Mouse (Mus musculus) CH12.LX (cell line): ENCODE data around the gene Trpc2. TPM values are rescaled to one million over a fixed set of nuclear protein-coding genes. Genes with fewer than 3 reads are reported as not detected.

Experiments
- DNase-seq: peaks from one replicate; pipeline ENCODE4 v3.0.0-alpha.2; 2013; ENCODE audit errors: extremely low read depth
- H3K27ac ChIP-seq: 2 replicates; pipeline ENCODE4 v1.5.1; 2012; ENCODE audit warnings: low read depth, mild to moderate bottlenecking, control low read depth, moderate library complexity; ENCODE audit not compliant: insufficient read depth
- H3K27me3 ChIP-seq: replicated peaks from 2 replicates; pipeline ENCODE3; 2012; ENCODE audit warnings: inconsistent platforms
- H3K36me3 ChIP-seq, 2 experiments: replicated peaks in 1 of 2; 2 replicates each; pipeline versions ENCODE3 to v1.6.1; 2012; ENCODE audit warnings: inconsistent platforms in 1 of 2, low read length in 1 of 2, mild to moderate bottlenecking in 1 of 2, mixed read lengths in 1 of 2, moderate library complexity in 1 of 2; ENCODE audit not compliant: control insufficient read depth in 1 of 2, insufficient read depth in 1 of 2
- H3K4me1 ChIP-seq, 2 experiments: 2 replicates each; pipeline ENCODE4 v1.6.1; 2012; ENCODE audit warnings: inconsistent platforms in 1 of 2, moderate library complexity in 1 of 2; ENCODE audit not compliant: insufficient read depth in 2 of 2, control insufficient read depth in 1 of 2
- H3K4me2 ChIP-seq: 2 replicates; pipeline ENCODE4 v1.6.1; 2012; ENCODE audit warnings: low read depth, mild to moderate bottlenecking, control low read depth; ENCODE audit not compliant: poor library complexity, insufficient read depth, severe bottlenecking
- H3K4me3 ChIP-seq, 3 experiments: fragments of 150-350 bp in 1 of 3; sonication (generic) in 1 of 3; replicated peaks in 1 of 3; 2 replicates each; pipeline versions ENCODE3 to v1.5.1; 2011 to 2012; ENCODE audit warnings: low read depth in 2 of 3, low read length in 2 of 3, mild to moderate bottlenecking in 2 of 3, moderate library complexity in 2 of 3, control low read depth in 1 of 3, improper control_type of control experiment in 1 of 3, inconsistent platforms in 1 of 3, mixed read lengths in 1 of 3; ENCODE audit not compliant: poor library complexity in 1 of 3
- H3K79me2 ChIP-seq: replicated peaks from 2 replicates; pipeline ENCODE4 v1.6.1; 2012; ENCODE audit warnings: mild to moderate bottlenecking, moderate library complexity; ENCODE audit not compliant: control insufficient read depth, poor library complexity, insufficient read depth, severe bottlenecking; ENCODE audit errors: extremely low read depth
- H3K9ac ChIP-seq: 2 replicates; pipeline ENCODE4 v1.6.1; 2012; ENCODE audit warnings: low read depth, mild to moderate bottlenecking, control low read depth, moderate library complexity; ENCODE audit not compliant: insufficient read depth
- H3K9me3 ChIP-seq: replicated peaks from 2 replicates; pipeline ENCODE3; 2012; ENCODE audit warnings: low read length, inconsistent platforms, mixed read lengths
- BHLHE40 ChIP-seq: IDR thresholded peaks from 2 replicates; pipeline ENCODE4 v1.6.1; 2011; ENCODE audit warnings: mild to moderate bottlenecking, low read depth, low read length, improper control_type of control experiment
- CHD1 ChIP-seq: IDR thresholded peaks from 2 replicates; pipeline ENCODE4 v1.6.1; 2012; ENCODE audit warnings: low read depth, low read length, improper control_type of control experiment, inconsistent platforms
- E2F4 ChIP-seq: IDR thresholded peaks from 2 replicates; pipeline ENCODE4 v1.6.1; 2011; ENCODE audit warnings: low read depth, low read length, improper control_type of control experiment; ENCODE audit not compliant: insufficient replicate concordance
- ELF1 ChIP-seq: IDR thresholded peaks from 2 replicates; pipeline ENCODE4 v1.6.1; 2014; ENCODE audit warnings: low read depth, mild to moderate bottlenecking, inconsistent platforms, low read length, improper control_type of control experiment
- EP300 ChIP-seq: IDR thresholded peaks from 2 replicates; pipeline ENCODE4 v1.6.1; 2011; ENCODE audit warnings: low read length, improper control_type of control experiment
- IRF4 ChIP-seq: IDR thresholded peaks from 2 replicates; pipeline ENCODE4 v1.6.1; 2014; ENCODE audit warnings: low read depth, mild to moderate bottlenecking, inconsistent platforms, low read length, improper control_type of control experiment
- JUN ChIP-seq: IDR thresholded peaks from 2 replicates; pipeline ENCODE4 v1.6.1; 2011; ENCODE audit warnings: low read depth, mild to moderate bottlenecking, low read length, improper control_type of control experiment, moderate library complexity; ENCODE audit not compliant: insufficient read depth
- KAT2A ChIP-seq: IDR thresholded peaks from 2 replicates; pipeline ENCODE4 v1.6.1; 2012; ENCODE audit warnings: low read length, improper control_type of control experiment, inconsistent platforms; ENCODE audit not compliant: insufficient replicate concordance
- MAFK ChIP-seq: IDR thresholded peaks from 2 replicates; pipeline ENCODE4 v1.6.1; 2011; ENCODE audit warnings: low read length, improper control_type of control experiment; ENCODE audit not compliant: insufficient replicate concordance
- MEF2A ChIP-seq: IDR thresholded peaks from 2 replicates; pipeline ENCODE4 v1.6.1; 2014; ENCODE audit warnings: low read depth, mild to moderate bottlenecking, inconsistent platforms, low read length, improper control_type of control experiment, borderline replicate concordance
- MXI1 ChIP-seq: IDR thresholded peaks from 2 replicates; pipeline ENCODE4 v1.6.1; 2011; ENCODE audit warnings: mild to moderate bottlenecking, low read depth, low read length, improper control_type of control experiment
- PAX5 ChIP-seq: IDR thresholded peaks from 2 replicates; pipeline ENCODE4 v1.6.1; 2012; ENCODE audit warnings: low read length, inconsistent platforms, mixed read lengths
- RCOR1 ChIP-seq: conservative IDR thresholded peaks from 2 replicates; pipeline ENCODE4 v1.6.1; 2012; ENCODE audit warnings: low read depth, mild to moderate bottlenecking, inconsistent platforms, low read length, improper control_type of control experiment
- SIN3A ChIP-seq: IDR thresholded peaks from 2 replicates; pipeline ENCODE4 v1.6.1; 2012; ENCODE audit warnings: low read length, improper control_type of control experiment, inconsistent platforms
- SMC3 ChIP-seq: IDR thresholded peaks from 2 replicates; pipeline ENCODE4 v1.6.1; 2011; ENCODE audit warnings: low read depth, low read length, improper control_type of control experiment
- TCF12 ChIP-seq: IDR thresholded peaks from 2 replicates; pipeline ENCODE4 v1.6.1; 2014; ENCODE audit warnings: low read depth, mild to moderate bottlenecking, inconsistent platforms, low read length, improper control_type of control experiment
- USF1 ChIP-seq: IDR thresholded peaks from 2 replicates; pipeline ENCODE4 v1.6.1; 2014; ENCODE audit warnings: low read depth, mild to moderate bottlenecking, inconsistent platforms, low read length, improper control_type of control experiment
- USF2 ChIP-seq: conservative IDR thresholded peaks from 2 replicates; pipeline ENCODE4 v1.6.1; 2011; ENCODE audit warnings: low read depth, low read length, improper control_type of control experiment
- ZC3H11A ChIP-seq: IDR thresholded peaks from 2 replicates; pipeline ENCODE4 v1.6.1; 2012; ENCODE audit warnings: low read depth, mild to moderate bottlenecking, inconsistent platforms, low read length, improper control_type of control experiment
- ZKSCAN1 ChIP-seq: IDR thresholded peaks from 2 replicates; pipeline ENCODE4 v1.6.1; 2012; ENCODE audit warnings: low read depth, inconsistent platforms, low read length, improper control_type of control experiment, borderline replicate concordance
- ZMIZ1 ChIP-seq: IDR thresholded peaks from 2 replicates; pipeline ENCODE4 v1.6.1; 2012; ENCODE audit warnings: low read depth, mild to moderate bottlenecking, inconsistent platforms, low read length, improper control_type of control experiment
- ZNF384 ChIP-seq: IDR thresholded peaks from 2 replicates; pipeline ENCODE4 v1.6.1; 2012; ENCODE audit warnings: low read depth, low read length, improper control_type of control experiment, inconsistent platforms
- dilution Hi-C: fragments of 300-500 bp; cut with MboI; formaldehyde crosslinking; loops from 2 replicates; pipeline ENCODE4 v1.14.3; 2020; ENCODE audit warnings: low sequenced_read_pairs; ENCODE audit not compliant: extremely low pct_unique_long_range_greater_than_20kb, extremely low pct_ligation_motif_present
- in situ Hi-C: fragments of 300-500 bp; cut with MboI; formaldehyde crosslinking; loops from 3 replicates; pipeline ENCODE4 v1.14.3; 2019; ENCODE audit warnings: low sequenced_read_pairs, low pct_ligation_motif_present, low pct_unique_long_range_greater_than_20kb, mixed read lengths
- polyA plus RNA-seq: library from polyadenylated mRNA; unstranded; fragments of >175 nt; gene quantifications from 2 replicates; pipeline ENCODE4 v1.2.1, GENCODE M21; 2012; ENCODE audit warnings: low read depth; ENCODE audit not compliant: insufficient read length
- total RNA-seq, 2 experiments: library from RNA; depleted of rRNA; stranded (reverse); fragments of 300-350 nt in 1 of 2; fragments of >200 nt in 1 of 2; gene quantifications; 2 replicates each; pipeline ENCODE4 v1.2.3; 2012 to 2014

Trpc2 gene
- total and polyA plus RNA-seq, 3 experiments = 0.17 to 0.24 TPM; not detected in 1

GRCm38 (mm10) chr7:102080311-102080710 is 2.6 kb upstream of the Trpc2 start:
- Histone ChIP-seq H3K4me3 (no peak overlapping the region), H3K4me2 (no peak overlapping the region), H3K36me3 (peaks cover 72 to 89% of the 10 kb centered on the region in 2 experiments)
- no peak for DNase-seq
- dilution Hi-C loops (no loop called here), in situ Hi-C loops (loop anchor here (10.0 kb wide), 1 partner anchor 166 kb away; no protein-coding TSS in a partner anchor)
- TF ChIP-seq MAFK = no peak
- no peak for TF ChIP-seq SIN3A
- TF ChIP-seq IRF4 = no peak
- no peak for TF ChIP-seq CHD1
- no peak for TF ChIP-seq ELF1
- TF ChIP-seq ZNF384 = no peak
- TF ChIP-seq USF1 = no peak
- TF ChIP-seq BHLHE40 = no peak
- no peak for TF ChIP-seq RCOR1
- no peak for TF ChIP-seq EP300
- TF ChIP-seq USF2 = no peak
- TF ChIP-seq ZKSCAN1 = no peak
- TF ChIP-seq SMC3 = no peak
- no peak for TF ChIP-seq E2F4
- TF ChIP-seq ZMIZ1 = no peak
- no peak for TF ChIP-seq ZC3H11A
- no peak for TF ChIP-seq KAT2A
- TF ChIP-seq, all 38 proteins: peak for 0
- Histone ChIP-seq H3K9me3 (no peaks in the 10 kb centered on the region), H3K4me1 (0 out of 4 replicates have a peak, but pooled peaks cover 0 to 2% of the 10 kb centered on the region in 2 experiments), H3K27me3 (no peaks in the 10 kb centered on the region), H3K27ac (no peak overlapping the region), H3K9ac (no peak overlapping the region), H3K79me2 (no peaks in the 10 kb centered on the region)

- in situ Hi-C loops (loop anchor here (10.0 kb wide), 1 partner anchor 167 kb away; no protein-coding TSS in a partner anchor), dilution Hi-C loops (no loop called here)
- H3K36me3 ChIP-seq = peaks cover 63 to 94% of the 10 kb centered on the region in 2 experiments
- no peak overlapping the region for H3K9ac ChIP-seq
- H3K79me2 ChIP-seq = no peaks in the 10 kb centered on the region
- H3K4me2 ChIP-seq = no peak overlapping the region
- H3K9me3 ChIP-seq = no peaks in the 10 kb centered on the region
- H3K27me3 ChIP-seq = no peaks in the 10 kb centered on the region
- H3K4me3 ChIP-seq = no peak overlapping the region
- 0 out of 4 replicates have a peak, but pooled peaks cover 0 to 2% of the 10 kb centered on the region in 2 experiments for H3K4me1 ChIP-seq
- TF ChIP-seq KAT2A (no peak), PAX5 (no peak), MXI1 (no peak), MEF2A (no peak), JUN (no peak), USF2 (no peak), ZMIZ1 (no peak), TCF12 (no peak)
- DNase-seq = no peak
- no peak overlapping the region for H3K27ac ChIP-seq
These were observed 1.1 kb upstream of the Trpc2 start for GRCm38 (mm10) chr7:102081784-102082183.
